Mouse (Mus musculus) ovary, postnatal 10 days (tissue): ENCODE measurements at regions not wholly inside any gene's neighbourhood (a gene's known extent, or its start where the extent isn't known, plus 50 kb on each side); places are given as distances from the start of the nearest gene placed in this dataset.
A peak's percentile ranks its signal among the peaks of the same experiment; 100 is the strongest.

ENCODE experiments used
- DNase-seq: peaks from one replicate; pipeline ENCODE4 v3.0.0; 2022; ENCODE audit warnings: low spot score

DNA sequence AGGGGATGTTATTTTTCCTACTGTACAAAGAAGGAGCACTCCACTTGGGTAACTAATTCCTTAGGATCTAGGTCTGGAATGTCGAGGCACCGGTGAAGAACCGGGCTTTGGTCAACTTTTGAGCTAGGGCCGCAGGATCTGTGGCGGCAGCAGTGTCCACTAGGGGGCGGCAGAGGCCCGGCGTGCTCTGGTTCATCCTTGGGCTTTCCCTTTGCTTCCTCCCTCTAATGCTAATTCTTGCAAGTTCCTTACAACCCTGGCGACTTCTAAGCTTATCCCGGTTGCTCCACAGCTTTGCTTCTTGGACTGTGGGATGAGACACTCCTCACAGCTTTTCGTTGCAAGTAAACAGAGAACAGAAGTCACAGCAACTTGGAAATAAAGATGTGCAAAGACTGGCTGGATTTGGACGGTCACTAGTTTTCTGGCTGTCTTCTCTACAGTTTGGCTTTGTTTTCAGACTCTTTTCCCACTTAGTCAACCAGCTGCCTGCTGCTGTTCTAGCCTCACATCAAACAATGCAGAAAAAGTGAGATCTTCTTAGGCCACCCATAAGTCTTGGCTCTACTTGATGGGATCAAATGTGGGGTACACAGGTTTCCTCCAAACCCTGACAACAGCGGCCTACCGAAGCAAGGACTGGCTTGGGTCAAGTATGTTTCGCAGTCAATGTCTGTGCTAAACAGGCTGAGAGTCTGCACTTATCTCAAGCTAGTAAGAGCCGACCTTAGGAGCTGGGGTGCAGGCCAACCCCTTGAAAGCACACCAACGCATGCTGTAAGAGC, 51.2 kb upstream of the Tmem72 start:
- peak; percentile 74 for DNase-seq

- peak; percentile 15 for DNase-seq
Measured at GRCm38 (mm10) chr6:116774954-116775675, 58.4 kb upstream of the Tmem72 start.

DNA sequence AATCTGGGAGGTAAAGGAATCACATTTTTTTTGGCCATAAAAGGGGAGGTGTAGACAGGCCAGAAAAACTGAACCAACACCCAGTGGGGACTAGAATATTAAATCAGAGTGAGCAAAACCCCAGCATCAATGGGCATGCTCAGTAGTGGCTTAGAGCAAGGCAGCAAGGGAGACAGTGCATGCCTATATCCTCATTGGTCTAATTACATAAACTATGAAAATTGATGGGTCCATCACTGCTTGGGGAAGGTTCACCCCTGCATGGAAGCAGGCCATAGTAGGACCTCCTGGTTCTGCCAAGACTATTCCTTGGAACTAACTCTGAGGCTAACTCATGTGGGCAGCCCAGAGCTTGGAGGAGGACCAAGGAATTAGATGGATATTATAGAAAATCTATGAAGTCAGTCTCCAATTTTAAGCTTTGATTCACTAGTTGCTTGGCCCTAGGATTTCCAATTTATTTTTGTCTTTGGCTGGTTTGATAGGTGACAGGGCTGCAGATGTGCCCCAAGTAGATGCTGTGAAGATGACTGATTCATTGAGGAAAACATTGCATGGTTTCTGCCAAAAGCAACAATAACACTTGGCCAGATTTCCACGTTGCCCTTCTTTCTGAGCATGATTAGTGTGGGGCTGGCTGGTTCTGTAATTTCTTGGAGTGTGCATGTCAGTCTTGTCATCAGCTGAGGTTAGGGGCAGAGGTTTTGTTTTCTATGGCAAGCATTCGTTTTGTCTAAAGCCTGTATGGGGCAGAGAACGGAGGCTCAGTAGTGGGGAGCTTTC, 70.0 kb upstream of the Tmem72 start:
- no peak for DNase-seq

DNA sequence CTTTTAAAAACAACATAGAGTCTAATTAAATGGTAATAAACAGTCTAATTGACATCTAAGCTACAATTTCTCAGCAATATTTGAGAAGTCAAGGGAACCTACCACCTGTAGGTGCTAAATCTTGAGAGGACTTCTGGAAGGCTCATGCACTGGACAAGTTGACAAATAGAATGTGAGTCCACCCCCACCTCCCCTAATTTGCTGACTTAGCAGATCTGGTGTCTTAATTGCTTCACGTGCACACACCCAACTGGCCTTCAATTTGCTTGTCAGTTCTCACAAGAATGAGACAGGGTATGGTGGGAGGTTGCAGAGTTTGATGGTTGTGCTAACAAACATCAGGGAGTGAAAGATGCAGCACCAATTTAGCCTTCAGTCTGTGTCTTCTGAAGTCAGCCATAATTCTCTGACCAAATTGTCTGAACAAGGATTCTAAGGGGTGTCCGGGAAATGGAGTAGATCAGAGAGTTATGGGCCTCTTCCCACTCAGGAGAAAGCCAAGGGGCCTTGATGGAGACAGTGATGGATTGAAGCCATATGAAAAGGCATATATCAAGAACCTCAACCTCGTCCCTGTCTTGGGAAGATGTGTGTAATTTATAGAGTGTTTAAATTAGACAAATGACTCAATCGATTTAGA, 76.7 kb upstream of the Tmem72 start:
- no peak for DNase-seq

DNA sequence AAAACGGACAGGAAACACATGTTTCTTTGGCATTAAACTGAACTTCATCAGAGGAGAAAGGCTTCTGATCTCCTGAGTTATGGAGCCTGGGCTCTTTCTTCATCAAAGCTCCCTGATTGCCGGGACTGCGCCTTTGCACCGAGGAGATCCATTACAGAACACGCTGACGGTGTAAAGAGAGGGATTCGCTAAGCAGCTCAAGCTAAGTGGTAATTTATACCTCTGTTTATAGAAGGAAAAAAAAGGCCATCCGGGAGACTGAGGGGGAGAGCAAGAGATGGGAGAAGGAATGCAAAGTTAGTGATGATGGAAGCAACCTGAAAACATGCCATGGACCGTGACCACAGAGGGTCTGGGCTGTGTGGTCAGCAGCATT, 77.2 kb upstream of the Tmem72 start:
- no peak for DNase-seq

DNA sequence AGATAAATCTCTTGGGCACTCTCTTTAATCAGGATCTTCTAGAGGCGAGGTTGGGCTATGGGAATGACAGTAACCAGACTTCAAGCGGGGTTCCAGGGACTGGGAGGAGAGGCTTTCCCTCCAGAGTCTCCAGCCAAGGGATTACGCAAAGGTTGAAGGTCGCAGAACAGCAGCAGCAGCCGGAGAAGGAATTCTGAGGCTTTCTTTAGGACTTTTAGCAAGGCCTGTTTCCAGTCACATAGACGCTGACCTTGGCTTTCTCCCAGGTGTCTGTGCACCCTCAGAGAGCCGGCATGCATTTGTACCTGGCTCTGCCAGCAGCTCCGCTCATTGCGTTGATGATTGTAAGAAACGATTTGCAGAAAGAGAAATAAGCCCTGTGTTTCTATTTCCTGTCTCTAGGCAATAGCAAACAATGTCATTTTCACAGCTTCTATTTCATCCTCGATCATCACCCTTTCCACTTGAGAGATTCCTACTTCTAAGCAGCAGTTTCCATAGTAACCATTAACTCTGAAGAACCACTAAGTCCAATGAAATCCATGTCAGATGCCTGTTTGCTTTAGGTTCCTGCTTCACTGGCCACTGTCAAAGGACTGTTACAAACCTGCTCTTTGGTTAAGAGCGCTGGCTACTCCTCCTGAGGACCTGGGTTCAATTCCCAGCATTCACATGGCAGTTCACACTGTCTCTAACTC, 104.7 kb upstream of the Tmem72 start:
- DNase-seq, result no peak

- no peak for DNase-seq
Measured at GRCm38 (mm10) chr6:116822605-116823004, 105.9 kb upstream of the Tmem72 start.

DNA sequence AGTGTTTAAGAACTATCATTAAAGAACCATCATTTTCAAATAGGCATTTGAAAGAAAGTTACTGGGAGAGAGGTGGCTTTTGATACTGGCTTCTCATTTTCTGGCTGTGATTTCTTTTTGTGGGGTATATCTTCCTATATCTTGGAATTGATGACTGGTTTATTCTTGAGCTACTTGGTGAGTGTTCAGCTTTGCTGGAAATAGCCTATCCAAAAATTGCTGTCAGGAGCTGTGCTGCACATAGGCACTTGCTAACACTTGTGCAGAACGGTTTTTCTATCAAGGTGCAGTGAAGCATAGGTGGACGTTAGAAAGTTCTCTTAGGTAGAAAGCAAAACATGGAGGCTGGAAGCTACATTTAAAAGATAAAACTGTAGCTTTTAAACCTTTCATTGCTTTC, 108.9 kb upstream of the Tmem72 start:
- no peak for DNase-seq

DNA sequence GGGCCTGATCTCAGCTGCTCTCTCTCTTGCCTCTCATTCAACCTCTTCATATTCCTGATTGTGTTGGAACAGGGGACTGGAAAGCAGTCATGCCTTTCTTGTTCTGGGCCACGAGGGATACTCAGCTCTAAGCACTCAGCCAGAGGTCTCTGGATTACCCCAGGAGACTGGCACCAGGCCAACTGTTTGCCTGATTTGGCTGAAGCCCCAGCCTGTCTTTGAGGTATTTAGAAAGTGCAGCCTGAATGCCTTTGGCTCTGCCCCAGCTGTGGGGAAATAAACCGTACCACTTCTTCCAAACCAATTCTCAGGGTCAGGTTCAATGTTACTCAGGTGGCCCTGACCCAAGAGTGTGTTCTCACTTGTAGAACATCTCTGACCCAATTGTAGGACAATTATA, 112.6 kb upstream of the Tmem72 start:
- DNase-seq, result peak; percentile 48

DNA sequence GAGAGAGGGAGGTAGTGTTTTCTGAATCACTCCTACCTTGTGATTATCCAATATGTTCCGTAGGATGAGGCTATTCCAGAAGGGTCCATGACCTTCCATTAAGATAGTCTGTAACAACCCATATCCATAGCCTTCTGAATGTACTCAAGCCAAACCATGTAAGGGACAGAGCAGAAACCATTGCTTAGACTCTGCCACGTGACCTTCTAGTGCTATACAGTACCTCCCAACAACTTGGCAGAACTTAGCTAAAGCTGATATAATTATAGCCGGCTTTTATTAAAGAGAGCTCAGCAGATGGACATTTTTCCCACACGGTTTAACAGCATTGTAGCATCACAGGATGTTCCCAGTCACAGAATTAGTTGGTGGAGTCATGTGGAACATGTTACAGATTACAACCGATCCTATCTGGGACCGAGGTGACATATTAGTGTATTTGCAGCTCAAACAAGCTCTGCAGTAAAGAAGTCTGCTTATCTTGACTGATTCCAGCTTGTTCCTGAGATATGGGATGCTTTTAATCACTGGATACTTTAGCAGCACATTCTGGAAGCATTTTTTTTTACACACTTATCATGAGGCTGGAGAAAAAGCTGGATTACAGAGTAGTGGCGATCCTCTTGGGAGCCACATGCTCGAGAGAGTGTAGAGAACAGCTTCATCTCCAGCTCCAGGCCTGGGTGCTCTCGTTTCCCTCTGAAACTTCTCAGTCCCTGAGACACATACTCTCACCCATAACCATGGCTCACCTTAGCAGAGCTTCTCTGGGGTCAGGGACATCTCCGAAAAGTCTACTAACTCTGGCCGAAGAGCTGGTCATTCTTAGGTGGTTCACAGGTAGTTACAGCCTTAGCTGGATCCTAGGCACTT, 129.5 kb upstream of the Tmem72 start:
- DNase-seq, result no peak

DNA sequence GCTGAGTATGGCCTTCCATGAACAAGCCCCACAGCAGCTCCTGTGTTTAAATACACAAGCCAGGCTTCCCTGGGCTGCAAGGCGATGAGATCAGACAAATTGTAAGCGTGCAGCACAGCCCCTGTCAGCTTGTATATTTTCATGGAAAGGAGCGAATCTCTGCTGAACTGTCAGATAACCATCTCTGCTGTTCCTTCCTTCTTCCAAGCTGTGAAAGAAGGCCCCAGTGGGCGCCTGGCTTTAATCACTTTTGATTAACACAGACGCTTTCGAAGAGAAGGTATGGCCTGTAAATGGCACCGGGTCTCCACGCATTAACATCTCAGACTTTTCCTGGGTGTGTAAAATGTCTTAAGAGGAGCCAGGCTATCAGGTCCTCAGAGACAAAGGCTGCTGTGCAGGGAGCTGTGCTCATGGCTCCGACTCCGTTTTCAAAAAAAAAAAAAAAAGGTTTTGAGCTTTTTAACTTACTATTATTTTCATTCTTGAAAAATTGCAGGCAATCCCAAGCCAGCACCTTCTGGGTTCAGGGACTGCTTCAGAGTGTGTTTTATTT, 131.9 kb upstream of the Tmem72 start:
- DNase-seq, result no peak

GRCm38 (mm10) chr6:116854029-116854428, 137.3 kb upstream of the Tmem72 start:
- no peak for DNase-seq

- DNase-seq, result no peak
Measured at GRCm38 (mm10) chr6:116856093-116856492, 139.4 kb upstream of the Tmem72 start.

DNA sequence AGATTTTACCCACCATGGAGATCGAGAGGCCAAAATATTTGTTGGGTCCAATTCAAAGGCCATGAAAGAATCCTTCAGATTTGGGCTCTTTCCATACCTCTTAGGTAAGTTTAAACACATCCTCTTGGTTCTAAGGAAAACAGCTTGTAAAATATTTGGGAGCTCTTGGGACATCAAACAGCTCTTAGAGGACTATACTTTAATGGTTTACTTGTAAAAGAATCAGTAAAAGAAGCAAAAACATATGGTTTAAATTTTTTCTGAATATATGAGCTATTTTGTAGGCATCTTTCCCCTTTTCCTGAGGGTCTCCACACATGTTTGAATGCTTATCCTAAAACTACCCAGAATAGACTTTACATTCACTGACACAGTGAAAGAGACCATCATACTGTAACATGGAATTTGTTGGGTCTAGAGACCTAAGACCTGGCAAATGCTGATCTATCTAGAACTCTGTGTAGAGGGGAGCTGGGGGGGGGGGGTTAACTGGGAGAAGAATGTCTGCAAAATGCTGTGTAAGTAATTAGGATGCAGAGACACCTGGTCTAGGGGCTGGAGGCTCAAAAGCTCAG, 140.3 kb upstream of the Tmem72 start:
- no peak for DNase-seq

GRCm38 (mm10) chr6:116863130-116863529, 146.4 kb upstream of the Tmem72 start:
- DNase-seq, result no peak

DNA sequence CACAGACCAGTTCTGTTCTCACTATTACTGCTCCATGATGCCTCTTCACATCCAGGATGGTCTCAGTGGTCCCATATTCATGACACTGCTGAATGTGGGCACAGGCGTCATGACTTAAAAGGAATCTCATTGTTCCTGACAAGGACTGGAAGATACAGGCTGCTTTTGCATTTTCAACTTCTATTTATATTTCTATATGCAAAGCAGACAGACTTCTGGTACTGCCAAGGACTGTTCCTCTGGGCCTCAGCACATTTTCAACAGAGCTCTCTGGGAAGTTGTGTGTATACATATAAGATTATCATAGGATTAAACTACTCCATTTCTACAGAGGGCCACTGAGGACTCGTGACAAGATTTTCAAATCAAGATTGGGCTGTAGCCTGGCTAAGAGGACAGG, 146.9 kb upstream of the Tmem72 start:
- no peak for DNase-seq

DNA sequence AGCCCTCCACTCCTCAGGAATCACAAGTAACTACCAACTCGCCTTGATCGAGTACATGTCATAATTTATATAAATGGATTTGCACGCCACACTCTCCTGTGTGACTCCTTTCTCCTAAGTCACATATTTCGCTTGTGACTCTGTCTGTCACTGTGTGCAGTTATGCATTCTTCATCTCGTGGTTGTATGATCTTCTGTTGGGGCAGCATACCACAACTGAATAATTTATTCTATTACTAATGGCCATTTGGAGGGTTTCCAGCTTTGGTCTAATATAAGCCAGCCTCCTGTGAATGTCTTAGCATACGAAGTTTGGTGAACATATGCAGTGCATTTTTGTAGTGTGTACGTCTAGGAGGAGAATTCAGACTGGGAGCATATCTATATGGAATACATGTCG, 176.6 kb upstream of the Tmem72 start:
- DNase-seq, result no peak

- no peak for DNase-seq
Measured at GRCm38 (mm10) chr6:116894252-116894651, 177.5 kb upstream of the Tmem72 start.

DNA sequence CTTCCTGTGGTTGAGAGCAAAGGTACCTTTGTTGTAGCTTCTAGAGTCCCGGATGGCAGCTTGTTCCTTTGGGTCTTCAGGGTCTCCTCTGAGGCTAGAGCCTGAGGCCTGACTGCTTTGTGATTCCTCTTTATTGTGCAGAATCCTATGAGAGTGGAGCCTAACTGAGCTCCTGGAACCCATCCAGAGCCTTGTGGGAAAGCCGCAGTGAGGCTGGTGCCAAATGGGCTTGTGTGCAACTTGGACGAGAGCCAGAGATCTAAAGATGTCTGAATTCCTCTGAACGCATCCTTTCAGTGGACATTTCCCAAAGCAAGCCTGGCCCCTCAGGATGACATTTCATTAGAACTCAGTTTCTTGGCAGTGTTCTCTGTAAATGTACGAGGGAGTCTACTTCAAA, 178.4 kb upstream of the Tmem72 start:
- no peak for DNase-seq

GRCm38 (mm10) chr6:116896132-116896630, 179.5 kb upstream of the Tmem72 start:
- DNase-seq, result no peak
